Mouse (Mus musculus) spleen, postnatal 36 days (tissue): ENCODE measurements around the gene Banp.

Experiments used
- DNase-seq, 2 experiments: peaks; one replicate each; pipeline ENCODE4 v3.0.0; 2022; ENCODE audit warnings: low spot score in 2 of 2, mixed read lengths in 1 of 2

Gene Banp

DNA sequence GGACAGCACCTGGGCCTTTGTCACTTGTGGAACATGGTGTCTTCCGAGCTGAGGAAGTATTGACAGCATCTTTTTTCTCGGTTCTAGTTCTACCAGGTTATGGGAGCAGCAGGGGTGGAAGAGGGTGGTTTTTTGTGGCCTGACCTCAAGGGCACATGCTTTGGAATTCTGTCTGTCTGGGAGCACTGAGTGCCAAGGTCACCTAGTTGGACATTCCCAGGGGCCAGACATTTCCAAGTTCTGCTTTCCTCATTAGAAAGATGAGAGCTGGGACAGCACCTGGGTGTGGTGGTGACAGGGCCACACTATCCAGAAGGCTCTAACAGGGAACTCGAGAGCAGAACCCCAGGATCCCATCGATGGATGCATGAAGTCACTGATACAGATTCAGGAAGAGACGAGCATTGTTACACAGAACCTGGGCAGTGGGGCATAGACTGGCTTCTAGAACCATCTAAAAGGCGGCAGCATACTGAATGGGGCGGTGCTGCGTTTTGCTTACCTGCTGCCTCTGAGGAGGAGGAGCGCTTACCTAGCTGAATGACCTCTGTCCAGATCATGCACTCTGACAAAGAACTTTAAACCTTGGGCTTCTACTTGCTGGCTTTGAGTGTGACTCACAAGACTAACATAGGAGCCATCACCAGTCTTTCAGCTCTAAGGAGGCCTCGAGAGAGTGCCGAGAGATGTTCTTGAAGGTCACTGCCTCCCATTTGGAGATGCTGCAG is 31.4 kb downstream of the Banp start:
- no peak for DNase-seq

- DNase-seq, result no peak
These were observed 32.0 kb downstream of the Banp start for GRCm38 (mm10) chr8:121981520-121981895.

- no peak for DNase-seq
These were observed 36.1 kb downstream of the Banp start for GRCm38 (mm10) chr8:121985673-121986072.

DNA sequence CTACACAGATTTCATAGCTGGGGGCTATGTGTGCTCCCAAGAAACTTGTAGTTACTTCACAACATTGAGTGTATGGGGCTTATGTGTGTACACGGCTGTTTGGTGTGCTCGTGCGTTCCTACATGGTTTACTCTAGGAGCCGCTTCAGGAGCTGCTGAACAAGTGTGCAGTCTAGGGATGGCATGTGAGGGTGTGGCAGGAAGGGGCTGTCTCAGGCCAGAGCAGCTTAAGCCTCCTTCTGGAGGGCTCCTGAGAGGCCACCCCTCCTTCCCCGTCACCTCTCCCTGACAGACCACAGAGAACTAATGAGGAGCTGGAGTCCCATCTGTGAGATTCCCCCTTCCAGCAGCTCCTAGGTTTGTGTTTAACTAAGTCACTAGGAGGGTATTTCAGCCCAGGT is 38.3 kb downstream of the Banp start:
- no peak for DNase-seq

GRCm38 (mm10) chr8:121990506-121991255 is 41.1 kb downstream of the Banp start:
- DNase-seq, result no peak

- no peak for DNase-seq
These were observed 42.1 kb downstream of the Banp start for GRCm38 (mm10) chr8:121991611-121992010.

- DNase-seq, result no peak
These were observed 43.4 kb downstream of the Banp start for GRCm38 (mm10) chr8:121992911-121993310.

GRCm38 (mm10) chr8:121995112-121995511 is 45.6 kb downstream of the Banp start:
- no peak for DNase-seq

DNA sequence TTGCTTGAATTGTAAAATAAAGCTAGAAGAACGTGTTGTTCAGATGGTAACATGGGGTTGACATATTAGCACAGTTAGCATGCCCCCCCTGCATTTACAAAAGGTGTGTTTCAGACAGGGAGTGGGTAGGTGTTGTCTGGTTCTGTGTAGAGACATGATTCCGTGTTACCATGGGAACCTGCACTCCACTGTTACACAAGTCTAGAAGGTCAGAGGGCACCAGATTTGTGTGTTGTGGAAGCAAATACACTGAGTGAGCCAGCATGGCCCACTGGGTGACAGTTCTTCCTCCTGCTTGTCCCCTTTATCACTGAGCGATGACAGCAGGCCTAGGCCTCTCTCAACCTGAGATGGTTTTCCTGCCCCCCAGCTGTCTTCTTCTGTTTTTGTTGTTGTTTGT is 46.3 kb downstream of the Banp start:
- no peak for DNase-seq

DNA sequence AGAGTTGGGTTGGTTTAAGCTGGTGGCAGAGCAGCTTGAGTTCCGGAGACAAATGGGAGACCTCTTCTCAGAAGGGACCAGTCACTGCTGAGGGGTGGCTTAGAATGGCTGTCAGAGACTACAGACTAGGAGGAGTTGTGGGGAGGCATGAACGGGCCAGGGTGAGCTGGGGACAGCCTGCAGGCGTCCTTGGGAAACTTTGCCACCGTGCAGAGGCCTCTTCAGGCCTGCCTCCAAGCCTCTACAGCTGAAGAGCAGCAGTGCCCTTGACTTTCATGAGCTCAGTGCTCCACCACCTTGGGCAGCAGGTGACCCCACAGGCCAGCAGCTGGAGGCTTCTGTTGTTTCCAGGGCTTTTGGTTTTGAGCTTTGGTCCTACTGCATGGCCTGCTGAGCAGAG is 49.1 kb downstream of the Banp start:
- DNase-seq, result no peak

DNA sequence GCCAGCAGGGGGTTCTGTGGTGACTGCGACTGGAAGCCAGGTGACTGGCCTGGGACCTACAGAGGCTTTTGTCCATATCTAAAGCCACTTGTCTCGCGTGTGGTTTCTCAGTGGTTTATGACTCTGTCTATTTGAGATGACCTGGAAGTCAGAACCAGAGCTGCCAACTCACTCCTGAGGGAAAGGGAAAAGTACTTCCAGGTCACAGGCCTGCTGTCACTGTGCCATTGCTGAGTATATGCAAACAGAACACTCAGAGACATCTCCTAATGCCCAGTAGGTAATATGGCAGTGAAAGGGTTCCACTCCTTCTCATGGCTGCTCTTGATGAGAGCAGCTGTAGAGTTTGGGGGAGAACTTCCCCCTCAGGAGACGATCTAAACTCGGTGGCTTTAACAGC is 49.7 kb downstream of the Banp start:
- no peak for DNase-seq

GRCm38 (mm10) chr8:122001339-122002115 is 52.0 kb downstream of the Banp start:
- no peak for DNase-seq

- DNase-seq, result no peak
These were observed 54.1 kb downstream of the Banp start for GRCm38 (mm10) chr8:122003646-122004045.

- no peak for DNase-seq
These were observed 54.6 kb downstream of the Banp start for GRCm38 (mm10) chr8:122004131-122004530.

DNA sequence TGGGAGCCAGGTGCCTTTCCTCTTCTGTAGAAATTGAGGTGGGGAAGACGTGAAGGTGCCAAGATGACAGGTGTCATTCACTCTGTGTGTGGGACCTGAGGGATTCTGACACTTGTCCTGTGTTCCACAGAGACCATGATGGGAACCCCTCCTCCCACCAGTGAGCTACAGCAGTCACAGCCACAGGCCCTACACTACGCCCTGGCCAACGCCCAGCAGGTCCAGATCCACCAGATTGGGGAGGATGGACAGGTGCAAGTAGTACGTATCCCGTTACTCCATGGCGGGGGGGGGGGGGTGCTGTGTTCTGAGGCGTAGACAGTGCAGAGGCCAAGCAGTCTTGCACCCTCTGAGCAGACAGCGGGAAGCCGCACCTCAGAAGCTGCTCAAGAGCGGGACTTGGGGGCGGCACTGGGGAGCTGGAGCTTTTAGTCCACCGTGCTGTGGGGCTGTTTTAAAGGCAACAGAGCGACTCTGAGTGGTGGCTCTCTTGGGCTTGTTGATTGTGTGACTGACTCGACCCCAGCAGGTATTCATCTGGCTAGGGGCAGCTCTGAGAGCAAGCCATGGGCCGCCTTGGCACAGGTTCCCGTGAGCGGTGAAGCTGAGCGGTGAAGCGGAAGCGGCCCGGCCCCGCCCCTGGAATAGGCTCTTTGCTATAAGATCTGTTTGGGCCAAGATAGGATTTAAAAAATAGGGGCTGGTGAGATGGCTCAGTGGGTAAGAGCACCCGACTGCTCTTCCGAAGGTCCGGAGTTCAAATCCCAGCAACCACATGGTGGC is 56.1 kb downstream of the Banp start:
- DNase-seq, result no peak

DNA sequence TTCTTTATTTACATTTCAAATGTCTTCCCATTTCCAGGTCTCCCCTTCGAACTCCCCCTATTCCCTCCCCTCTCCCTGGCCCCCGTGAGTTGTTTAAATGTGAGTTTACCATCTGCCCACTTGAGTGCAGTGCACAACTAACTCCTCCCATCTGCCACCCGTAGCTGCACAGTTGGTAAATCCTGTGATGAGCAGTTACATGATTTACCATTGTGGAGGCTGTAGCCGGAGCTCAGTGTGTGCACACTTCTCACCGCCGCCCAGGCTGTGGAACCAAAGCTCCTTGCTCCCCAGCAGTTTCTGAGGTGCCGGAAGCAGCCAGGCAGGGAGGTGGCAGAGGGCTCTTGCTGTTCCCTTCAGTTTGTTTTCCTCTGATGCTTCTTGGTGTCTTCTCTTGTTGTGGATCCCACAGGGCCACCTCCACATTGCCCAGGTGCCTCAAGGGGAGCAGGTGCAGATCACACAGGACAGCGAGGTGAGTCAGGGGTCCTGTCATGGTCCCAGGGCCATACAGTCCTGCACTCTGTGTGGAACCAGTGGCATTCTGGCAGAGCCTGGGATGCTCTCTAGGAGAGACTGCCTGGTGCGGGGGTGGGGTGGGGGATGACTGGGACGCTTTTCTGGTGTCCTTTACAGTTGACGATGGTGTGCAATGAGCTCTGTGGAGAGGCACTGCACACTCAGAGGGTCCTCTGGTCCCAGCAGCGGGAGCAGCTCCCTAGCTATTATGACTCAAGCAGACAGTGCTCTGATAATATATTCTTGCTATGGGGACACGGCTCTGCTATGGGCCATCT is 57.3 kb downstream of the Banp start:
- DNase-seq, result no peak

DNA sequence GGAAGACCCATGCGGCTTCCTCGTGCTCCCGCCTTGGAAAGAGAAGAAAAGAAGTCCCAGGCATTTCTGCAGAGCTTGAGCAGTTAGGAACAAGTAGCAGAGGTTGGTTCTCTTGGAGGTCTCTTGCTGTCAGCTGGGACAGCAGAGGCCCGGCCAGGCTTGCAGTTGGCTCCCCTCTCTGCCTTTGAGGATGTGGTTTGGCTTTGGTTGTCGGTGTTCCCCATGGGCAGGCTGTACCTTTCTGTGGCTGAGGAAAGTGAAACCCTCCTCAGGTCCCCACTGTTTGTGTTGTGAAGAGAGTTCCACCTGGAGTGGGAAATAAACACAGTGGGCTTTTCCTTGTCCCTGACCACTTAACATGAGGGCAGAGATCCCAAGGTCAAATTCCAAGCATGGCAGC is 58.8 kb downstream of the Banp start:
- no peak for DNase-seq

GRCm38 (mm10) chr8:122010638-122011037 is 61.1 kb downstream of the Banp start:
- no peak for DNase-seq

GRCm38 (mm10) chr8:122011066-122011588 is 61.6 kb downstream of the Banp start:
- no peak for DNase-seq

- DNase-seq, result no peak
These were observed 65.1 kb downstream of the Banp start for GRCm38 (mm10) chr8:122014606-122015005.
